Mouse (Mus musculus) thymus, postnatal 10 days (tissue): ENCODE measurements around the gene Tktl2.

Experiments
- DNase-seq, 2 experiments: peaks; one replicate each; pipeline ENCODE4 v3.0.0; 2021; ENCODE audit warnings: low spot score in 2 of 2

Tktl2 gene

DNA sequence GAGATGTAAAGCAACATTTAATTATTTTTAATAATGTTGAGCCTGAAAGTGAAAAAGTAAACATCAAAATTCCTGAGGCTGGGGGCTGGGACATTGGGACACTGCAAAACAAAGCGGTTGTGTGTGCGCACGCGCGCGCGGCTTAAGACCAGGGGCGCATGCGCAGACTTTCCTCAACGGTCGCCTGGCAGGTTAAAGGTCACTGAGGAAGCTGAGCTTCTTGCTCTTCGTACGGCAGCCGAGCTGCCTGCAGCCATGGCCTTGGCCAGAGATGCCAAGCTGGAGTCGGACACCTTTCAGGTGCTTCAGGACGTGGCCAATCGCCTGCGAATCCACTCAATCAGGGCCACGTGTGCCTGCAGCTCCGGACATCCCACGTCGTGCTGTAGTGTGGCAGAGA, at the start of gene Tktl2:
Gene Tktl2 (plus strand): TSS at position 220 of the 400 bp plus-strand sequence.
- DNase-seq = no peak

DNA sequence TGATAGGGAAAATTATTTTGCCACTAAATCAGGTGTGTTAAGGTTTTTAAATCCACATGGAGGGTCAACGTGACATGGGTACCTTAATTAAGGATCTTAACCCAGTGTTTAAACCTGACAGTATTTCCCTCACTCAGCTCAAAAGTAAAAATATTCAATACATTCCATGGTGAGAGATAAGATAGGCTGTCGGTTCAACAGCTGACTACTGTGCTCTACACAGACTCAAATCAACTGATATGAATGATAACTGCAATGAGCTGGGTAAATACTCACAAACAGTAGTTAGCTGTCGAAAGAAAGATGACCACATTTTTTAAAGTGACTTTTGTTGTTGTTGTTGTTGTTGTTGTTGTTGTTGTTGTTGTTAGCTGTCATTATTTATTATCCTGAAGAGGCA, 41.7 kb upstream of the Tktl2 start:
- DNase-seq = no peak

GRCm38 (mm10) chr8:66476880-66477279, 34.7 kb upstream of the Tktl2 start:
- no peak for DNase-seq

DNA sequence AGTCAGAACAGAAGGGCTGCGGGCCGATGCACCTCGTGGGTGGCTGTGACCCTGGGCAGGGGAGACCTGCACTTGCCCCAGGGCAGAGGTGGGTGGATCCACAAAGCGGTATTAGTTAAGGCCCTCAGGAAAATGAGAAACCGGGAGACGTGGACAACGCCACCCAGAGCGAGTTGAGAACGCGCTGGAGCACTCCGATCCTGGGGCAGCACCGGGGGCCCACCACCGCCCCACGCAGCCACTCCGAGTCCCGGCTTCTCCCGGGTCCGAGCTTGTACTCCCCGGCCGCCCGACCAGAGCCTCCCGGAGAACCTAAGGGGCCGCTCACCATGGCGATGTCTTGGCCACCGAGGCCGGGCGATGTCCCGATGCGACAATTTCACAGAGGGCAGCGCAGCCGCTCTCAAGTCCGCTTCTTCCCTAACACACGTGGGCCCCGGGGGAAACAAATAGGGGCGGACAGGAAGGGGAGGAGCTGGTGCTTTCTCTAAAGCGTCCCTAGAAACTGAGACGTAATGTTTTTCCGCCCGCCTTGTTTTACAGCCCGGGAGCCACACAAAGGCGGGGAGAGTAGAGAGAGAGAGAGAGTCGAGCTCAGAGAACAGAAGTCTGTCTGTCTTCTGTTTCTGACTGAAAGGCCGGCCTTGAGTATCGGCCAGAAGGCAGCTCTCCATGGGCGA, 25.3 kb upstream of the Tktl2 start, which contains the start of gene Tma16:
Gene Tma16 (minus strand): TSS at position 447 of the 680 bp plus-strand sequence.
- DNase-seq = peak; percentile 54 to 73

DNA sequence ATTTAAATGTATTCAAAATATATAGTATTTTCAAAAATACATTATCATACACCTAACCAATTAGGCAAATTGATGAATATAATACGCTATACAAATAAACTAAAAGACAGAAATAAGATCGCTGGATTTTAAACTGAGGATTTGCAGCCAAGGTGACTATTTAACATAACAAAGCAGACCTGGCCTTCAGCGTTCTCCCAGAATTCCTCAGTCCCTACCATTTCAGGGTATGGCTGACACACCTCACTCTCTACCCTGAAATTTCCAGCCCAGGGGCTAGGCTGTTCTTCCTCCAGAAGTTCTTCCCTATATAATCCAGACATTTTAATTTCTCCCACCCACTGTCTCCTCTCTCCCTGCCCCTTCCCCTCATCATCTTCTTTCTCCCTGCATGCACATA, 23.0 kb upstream of the Tktl2 start:
- no peak for DNase-seq

DNA sequence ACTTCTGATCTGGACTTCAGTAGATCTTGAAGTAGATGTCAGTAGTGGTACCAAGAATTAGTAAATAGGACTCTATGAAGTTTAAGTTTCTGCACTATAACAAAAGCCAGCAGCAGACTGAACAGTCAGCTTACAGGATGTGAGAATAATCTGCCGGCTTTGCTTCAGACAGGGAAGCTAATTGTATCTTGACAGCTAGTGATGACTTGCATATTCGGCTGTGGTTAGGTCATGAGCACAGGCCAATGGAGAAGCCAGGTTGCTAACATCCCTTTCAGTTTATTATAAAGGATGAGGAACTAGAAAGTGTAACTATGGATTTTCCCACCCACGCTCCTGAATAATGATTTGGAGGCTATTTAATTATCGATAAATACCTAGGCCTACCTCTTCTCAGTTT, 20.9 kb upstream of the Tktl2 start:
- no peak for DNase-seq

- no peak for DNase-seq
Observed at GRCm38 (mm10) chr8:66494496-66494895, 17.1 kb upstream of the Tktl2 start.

GRCm38 (mm10) chr8:66495726-66496125, 15.8 kb upstream of the Tktl2 start:
- DNase-seq = peak; percentile 16 to 71

GRCm38 (mm10) chr8:66496998-66497577, 14.5 kb upstream of the Tktl2 start:
- peak in 1 of 2 experiments; percentile 9 for DNase-seq

DNA sequence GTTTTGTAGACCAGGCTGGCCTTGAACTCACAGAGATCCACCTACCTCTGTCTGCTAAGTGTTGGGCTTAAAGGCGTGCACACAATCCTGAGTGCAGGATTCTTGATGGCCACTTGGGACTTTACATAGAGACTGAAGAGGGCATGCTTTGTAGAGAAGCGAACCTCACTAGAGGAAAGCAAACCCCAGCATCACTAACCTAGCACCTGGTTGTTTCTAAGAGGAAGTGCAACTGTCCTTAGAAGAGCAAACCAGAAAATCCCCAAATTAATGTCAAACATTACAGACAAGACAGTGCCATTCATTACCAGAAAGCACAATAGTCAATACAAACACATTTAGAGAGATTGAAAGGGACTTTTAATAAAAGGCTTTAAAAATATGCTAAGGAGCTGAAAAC, 8.2 kb upstream of the Tktl2 start:
- no peak for DNase-seq

DNA sequence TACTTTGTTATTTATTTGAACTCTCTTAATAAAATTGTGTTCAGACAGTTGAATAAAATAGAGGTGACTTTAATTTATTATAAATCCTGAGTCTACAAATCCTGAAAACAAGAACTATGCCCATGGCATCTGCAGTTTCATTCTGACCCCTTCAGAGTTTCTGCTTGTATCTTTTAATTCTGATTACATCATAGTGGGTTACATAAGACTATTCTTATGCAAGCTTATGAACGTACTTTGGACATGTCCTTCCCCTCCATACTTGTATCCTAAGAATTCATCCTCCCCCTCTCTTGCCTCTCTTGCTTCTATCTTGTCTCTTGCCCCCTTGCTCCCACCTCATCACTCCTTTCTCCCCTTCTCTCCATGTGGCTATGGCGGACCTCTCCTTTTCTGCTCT, 7.6 kb downstream of the Tktl2 start:
- DNase-seq = no peak

DNA sequence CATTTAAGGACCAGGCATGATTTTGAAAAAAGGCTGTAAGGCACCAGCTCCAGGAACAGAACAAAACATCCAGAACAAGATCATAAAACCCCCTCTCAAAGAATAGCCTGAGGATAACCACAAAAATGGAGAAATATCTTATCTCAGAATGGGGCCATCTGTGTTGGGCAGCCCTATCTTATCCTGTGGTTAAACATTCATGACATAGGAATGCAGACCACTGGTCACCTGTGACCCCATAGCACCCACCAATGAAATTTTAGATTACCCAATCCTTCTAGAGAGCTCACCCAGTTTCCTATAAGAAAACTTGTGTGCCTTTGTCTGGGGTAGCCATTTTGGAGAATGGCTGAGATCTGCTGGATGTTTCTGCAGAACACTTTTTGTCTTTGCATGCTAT, 9.0 kb downstream of the Tktl2 start:
- DNase-seq = no peak

DNA sequence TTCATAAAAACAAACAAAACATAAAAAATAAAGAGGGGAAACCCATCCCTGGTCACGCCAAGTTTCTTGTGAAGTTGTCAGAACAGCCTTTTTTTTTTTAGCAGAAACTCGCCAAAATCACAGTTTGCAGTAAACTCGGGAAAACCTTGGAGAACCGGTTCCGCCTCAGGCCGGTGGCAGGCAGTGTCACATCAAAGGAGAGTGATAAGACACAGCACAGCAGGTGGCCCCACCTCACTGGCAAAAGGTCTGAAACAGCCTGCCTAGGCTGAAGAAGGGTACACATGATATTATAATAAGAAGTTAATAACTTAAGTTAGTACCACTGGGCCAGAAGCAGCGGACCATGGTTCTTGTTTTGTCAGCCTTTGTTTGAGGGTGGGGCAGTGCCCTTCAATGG, 38.5 kb downstream of the Tktl2 start:
- no peak for DNase-seq
